Mouse (Mus musculus) kidney, postnatal 25 days (tissue): Measurements from ENCODE around the gene Rab6a.
A peak's percentile ranks its signal among the peaks of the same experiment; 100 is the strongest.

Experiments used
- DNase-seq, 2 experiments: peaks; one replicate each; pipeline ENCODE4 v3.0.0; 2021; ENCODE audit warnings: mixed read lengths in 2 of 2

The Rab6a gene

GRCm38 (mm10) chr7:100624538-100624937 is 17.3 kb downstream of the Rab6a start:
- peak; percentile 82 to 91 for DNase-seq

- peak in 1 of 2 experiments; percentile 65 for DNase-seq
Observed at GRCm38 (mm10) chr7:100637657-100638056, 30.4 kb downstream of the Rab6a start.

GRCm38 (mm10) chr7:100642413-100642812 is 35.2 kb downstream of the Rab6a start:
- DNase-seq = no peak

GRCm38 (mm10) chr7:100645147-100645546 is 37.9 kb downstream of the Rab6a start:
- peak; percentile 72 to 79 for DNase-seq

GRCm38 (mm10) chr7:100649095-100649494 is 41.9 kb downstream of the Rab6a start:
- no peak for DNase-seq

GRCm38 (mm10) chr7:100649826-100650225 is 42.6 kb downstream of the Rab6a start:
- DNase-seq = no peak

GRCm38 (mm10) chr7:100650421-100650820 is 43.2 kb downstream of the Rab6a start:
- DNase-seq = no peak

GRCm38 (mm10) chr7:100651011-100651410 is 43.8 kb downstream of the Rab6a start:
- no peak for DNase-seq

- DNase-seq = no peak
Observed at GRCm38 (mm10) chr7:100653480-100654266, 46.5 kb downstream of the Rab6a start.

GRCm38 (mm10) chr7:100654441-100654840 is 47.2 kb downstream of the Rab6a start:
- DNase-seq = no peak

GRCm38 (mm10) chr7:100656739-100657138 is 49.5 kb downstream of the Rab6a start:
- no peak for DNase-seq

- DNase-seq = peak; percentile 68 to 75
Observed at GRCm38 (mm10) chr7:100658093-100658578, 50.9 kb downstream of the Rab6a start.

- DNase-seq = no peak
Observed at GRCm38 (mm10) chr7:100661264-100661663, 54.1 kb downstream of the Rab6a start.

GRCm38 (mm10) chr7:100662231-100662630 is 55.0 kb downstream of the Rab6a start, which contains the start of gene Plekhb1:
TSS of gene Plekhb1 (minus strand) at chr7:100662414.
- no peak for DNase-seq

GRCm38 (mm10) chr7:100663190-100663589 is 56.0 kb downstream of the Rab6a start:
- DNase-seq = peak; percentile 95 to 99

- DNase-seq = no peak
Observed at GRCm38 (mm10) chr7:100663729-100664304, 56.6 kb downstream of the Rab6a start.

- no peak for DNase-seq
Observed at GRCm38 (mm10) chr7:100670646-100671045, 63.4 kb downstream of the Rab6a start.

- no peak for DNase-seq
Observed at GRCm38 (mm10) chr7:100673452-100673851, 66.2 kb downstream of the Rab6a start.

- no peak for DNase-seq
Observed at GRCm38 (mm10) chr7:100674941-100675340, 67.7 kb downstream of the Rab6a start.

GRCm38 (mm10) chr7:100678052-100678451 is 70.8 kb downstream of the Rab6a start:
- DNase-seq = no peak

- DNase-seq = peak; percentile 7 to 49
Observed at GRCm38 (mm10) chr7:100678948-100679880, 72.0 kb downstream of the Rab6a start.

GRCm38 (mm10) chr7:100681132-100681531 is 73.9 kb downstream of the Rab6a start:
- DNase-seq = no peak

- no peak for DNase-seq
Observed at GRCm38 (mm10) chr7:100683241-100683640, 76.0 kb downstream of the Rab6a start.
